Mouse (Mus musculus): ENCODE measurements around the gene Mrps25.

Mrps25 gene

DNA sequence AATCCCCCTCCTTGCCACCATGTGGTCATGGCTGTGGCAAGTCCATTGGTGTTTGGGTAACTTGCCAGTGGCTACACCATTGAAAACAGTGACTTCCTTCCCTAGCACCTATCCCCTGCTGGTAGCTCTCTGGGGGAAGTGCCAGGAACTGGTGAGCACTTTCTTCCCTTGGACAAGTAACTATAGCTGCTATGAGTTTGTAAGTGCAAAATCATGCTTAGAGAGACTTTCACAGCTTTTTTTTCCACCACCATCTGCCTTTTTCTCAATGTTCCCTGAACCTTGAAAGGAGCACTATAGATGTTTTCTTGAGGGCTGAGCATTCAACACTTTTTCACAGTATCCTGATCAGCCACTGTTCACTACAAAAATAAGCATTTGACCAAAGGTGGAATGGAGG is 59.3 kb downstream of the Mrps25 start:
- DNase-seq = no peak

Measured in kidney, adult 18-20 months (tissue).